Mouse (Mus musculus) CH12.LX (cell line): Measurements from ENCODE around the gene Smad9. TPM values are rescaled to one million over a fixed set of nuclear protein-coding genes. Genes with fewer than 3 reads are reported as not detected.

Experiments used
- DNase-seq: peaks from one replicate; pipeline ENCODE4 v3.0.0-alpha.2; 2013; ENCODE audit errors: extremely low read depth
- H3K27ac ChIP-seq: 2 replicates; pipeline ENCODE4 v1.5.1; 2012; ENCODE audit warnings: low read depth, mild to moderate bottlenecking, control low read depth, moderate library complexity; ENCODE audit not compliant: insufficient read depth
- H3K27me3 ChIP-seq: replicated peaks from 2 replicates; pipeline ENCODE3; 2012; ENCODE audit warnings: inconsistent platforms
- H3K36me3 ChIP-seq, 2 experiments: replicated peaks in 1 of 2; 2 replicates each; pipeline versions ENCODE3 to v1.6.1; 2012; ENCODE audit warnings: inconsistent platforms in 1 of 2, low read length in 1 of 2, mild to moderate bottlenecking in 1 of 2, mixed read lengths in 1 of 2, moderate library complexity in 1 of 2; ENCODE audit not compliant: control insufficient read depth in 1 of 2, insufficient read depth in 1 of 2
- H3K4me1 ChIP-seq, 2 experiments: 2 replicates each; pipeline ENCODE4 v1.6.1; 2012; ENCODE audit warnings: inconsistent platforms in 1 of 2, moderate library complexity in 1 of 2; ENCODE audit not compliant: insufficient read depth in 2 of 2, control insufficient read depth in 1 of 2
- H3K4me2 ChIP-seq: 2 replicates; pipeline ENCODE4 v1.6.1; 2012; ENCODE audit warnings: low read depth, mild to moderate bottlenecking, control low read depth; ENCODE audit not compliant: poor library complexity, insufficient read depth, severe bottlenecking
- H3K4me3 ChIP-seq, 3 experiments: fragments of 150-350 bp in 1 of 3; sonication (generic) in 1 of 3; replicated peaks in 1 of 3; 2 replicates each; pipeline versions ENCODE3 to v1.5.1; 2011 to 2012; ENCODE audit warnings: low read depth in 2 of 3, low read length in 2 of 3, mild to moderate bottlenecking in 2 of 3, moderate library complexity in 2 of 3, control low read depth in 1 of 3, improper control_type of control experiment in 1 of 3, inconsistent platforms in 1 of 3, mixed read lengths in 1 of 3; ENCODE audit not compliant: poor library complexity in 1 of 3
- H3K79me2 ChIP-seq: replicated peaks from 2 replicates; pipeline ENCODE4 v1.6.1; 2012; ENCODE audit warnings: mild to moderate bottlenecking, moderate library complexity; ENCODE audit not compliant: control insufficient read depth, poor library complexity, insufficient read depth, severe bottlenecking; ENCODE audit errors: extremely low read depth
- H3K9ac ChIP-seq: 2 replicates; pipeline ENCODE4 v1.6.1; 2012; ENCODE audit warnings: low read depth, mild to moderate bottlenecking, control low read depth, moderate library complexity; ENCODE audit not compliant: insufficient read depth
- H3K9me3 ChIP-seq: replicated peaks from 2 replicates; pipeline ENCODE3; 2012; ENCODE audit warnings: low read length, inconsistent platforms, mixed read lengths
- BHLHE40 ChIP-seq: IDR thresholded peaks from 2 replicates; pipeline ENCODE4 v1.6.1; 2011; ENCODE audit warnings: mild to moderate bottlenecking, low read depth, low read length, improper control_type of control experiment
- CTCF ChIP-seq, 2 experiments: IDR thresholded peaks in 1 of 2; conservative IDR thresholded peaks in 1 of 2; 2 replicates each; pipeline ENCODE4 v1.5.1; 2011 to 2012; ENCODE audit warnings: low read depth in 2 of 2, low read length in 2 of 2, improper control_type of control experiment in 1 of 2, inconsistent platforms in 1 of 2, mild to moderate bottlenecking in 1 of 2, moderate library complexity in 1 of 2
- E2F4 ChIP-seq: IDR thresholded peaks from 2 replicates; pipeline ENCODE4 v1.6.1; 2011; ENCODE audit warnings: low read depth, low read length, improper control_type of control experiment; ENCODE audit not compliant: insufficient replicate concordance
- HCFC1 ChIP-seq: IDR thresholded peaks from 2 replicates; pipeline ENCODE4 v1.6.1; 2012; ENCODE audit warnings: low read depth, mild to moderate bottlenecking, inconsistent platforms, low read length, improper control_type of control experiment
- JUND ChIP-seq: conservative IDR thresholded peaks from 2 replicates; pipeline ENCODE4 v1.6.1; 2011; ENCODE audit warnings: low read depth, low read length, improper control_type of control experiment
- KAT2A ChIP-seq: IDR thresholded peaks from 2 replicates; pipeline ENCODE4 v1.6.1; 2012; ENCODE audit warnings: low read length, improper control_type of control experiment, inconsistent platforms; ENCODE audit not compliant: insufficient replicate concordance
- MAFK ChIP-seq: IDR thresholded peaks from 2 replicates; pipeline ENCODE4 v1.6.1; 2011; ENCODE audit warnings: low read length, improper control_type of control experiment; ENCODE audit not compliant: insufficient replicate concordance
- MAX ChIP-seq: IDR thresholded peaks from 2 replicates; pipeline ENCODE4 v1.6.1; 2011; ENCODE audit warnings: low read length, improper control_type of control experiment
- MAZ ChIP-seq: IDR thresholded peaks from 2 replicates; pipeline ENCODE4 v1.6.1; 2012; ENCODE audit warnings: low read depth, mild to moderate bottlenecking, inconsistent platforms, low read length, improper control_type of control experiment, moderate library complexity
- MEF2A ChIP-seq: IDR thresholded peaks from 2 replicates; pipeline ENCODE4 v1.6.1; 2014; ENCODE audit warnings: low read depth, mild to moderate bottlenecking, inconsistent platforms, low read length, improper control_type of control experiment, borderline replicate concordance
- MYC ChIP-seq: IDR thresholded peaks from 2 replicates; pipeline ENCODE4 v1.6.1; 2011; ENCODE audit warnings: low read depth, mild to moderate bottlenecking, improper control_type of control experiment, low read length
- NELFE ChIP-seq: IDR thresholded peaks from 2 replicates; pipeline ENCODE4 v1.6.1; 2011; ENCODE audit warnings: low read depth, low read length, improper control_type of control experiment
- PAX5 ChIP-seq: IDR thresholded peaks from 2 replicates; pipeline ENCODE4 v1.6.1; 2012; ENCODE audit warnings: low read length, inconsistent platforms, mixed read lengths
- POLR2AphosphoS2 ChIP-seq: IDR thresholded peaks from 2 replicates; pipeline ENCODE4 v1.6.1; 2011; ENCODE audit warnings: low read depth, low read length, improper control_type of control experiment
- RAD21 ChIP-seq: IDR thresholded peaks from 2 replicates; pipeline ENCODE4 v1.6.1; 2011; ENCODE audit warnings: low read depth, mild to moderate bottlenecking, low read length, improper control_type of control experiment, moderate library complexity
- SIN3A ChIP-seq: IDR thresholded peaks from 2 replicates; pipeline ENCODE4 v1.6.1; 2012; ENCODE audit warnings: low read length, improper control_type of control experiment, inconsistent platforms
- SMC3 ChIP-seq: IDR thresholded peaks from 2 replicates; pipeline ENCODE4 v1.6.1; 2011; ENCODE audit warnings: low read depth, low read length, improper control_type of control experiment
- USF2 ChIP-seq: conservative IDR thresholded peaks from 2 replicates; pipeline ENCODE4 v1.6.1; 2011; ENCODE audit warnings: low read depth, low read length, improper control_type of control experiment
- ZKSCAN1 ChIP-seq: IDR thresholded peaks from 2 replicates; pipeline ENCODE4 v1.6.1; 2012; ENCODE audit warnings: low read depth, inconsistent platforms, low read length, improper control_type of control experiment, borderline replicate concordance
- dilution Hi-C: fragments of 300-500 bp; cut with MboI; formaldehyde crosslinking; loops from 2 replicates; pipeline ENCODE4 v1.14.3; 2020; ENCODE audit warnings: low sequenced_read_pairs; ENCODE audit not compliant: extremely low pct_unique_long_range_greater_than_20kb, extremely low pct_ligation_motif_present
- in situ Hi-C: fragments of 300-500 bp; cut with MboI; formaldehyde crosslinking; loops from 3 replicates; pipeline ENCODE4 v1.14.3; 2019; ENCODE audit warnings: low sequenced_read_pairs, low pct_ligation_motif_present, low pct_unique_long_range_greater_than_20kb, mixed read lengths
- polyA plus RNA-seq: library from polyadenylated mRNA; unstranded; fragments of >175 nt; gene quantifications from 2 replicates; pipeline ENCODE4 v1.2.1, GENCODE M21; 2012; ENCODE audit warnings: low read depth; ENCODE audit not compliant: insufficient read length
- total RNA-seq, 2 experiments: library from RNA; depleted of rRNA; stranded (reverse); fragments of 300-350 nt in 1 of 2; fragments of >200 nt in 1 of 2; gene quantifications; 2 replicates each; pipeline ENCODE4 v1.2.3; 2012 to 2014

The Smad9 gene
- total and polyA plus RNA-seq, 3 experiments: 0.13 to 0.23 (median 0.20) TPM

GRCm38 (mm10) chr3:54759211-54759610, 3.8 kb downstream of the Smad9 start:
- Histone ChIP-seq H3K4me1 (peaks cover 0 to 3% of the 10 kb centered on the region in 2 experiments; a peak in 1 of 4 replicates), H3K27me3 (no peaks in the 10 kb centered on the region), H3K27ac (no peak overlapping the region), H3K9me3 (peaks cover 6% of the 10 kb centered on the region), H3K36me3 (no peaks in the 10 kb centered on the region), H3K4me3 (no peak overlapping the region), H3K4me2 (no peak overlapping the region), H3K79me2 (no peaks in the 10 kb centered on the region), H3K9ac (no peak overlapping the region)
- no peak for TF ChIP-seq MYC
- no peak for TF ChIP-seq MEF2A
- dilution Hi-C loops: no loop called here
- DNase-seq: no peak
- in situ Hi-C loops: no loop called here

- Histone ChIP-seq H3K9ac (no peak overlapping the region), H3K27ac (no peak overlapping the region), H3K36me3 (no peaks in the 10 kb centered on the region), H3K4me3 (no peak overlapping the region), H3K27me3 (no peaks in the 10 kb centered on the region), H3K4me2 (no peak overlapping the region), H3K9me3 (peaks cover 2% of the 10 kb centered on the region), H3K4me1 (no peaks in the 10 kb centered on the region), H3K79me2 (no peaks in the 10 kb centered on the region)
- no peak for DNase-seq
- dilution Hi-C loops: no loop called here
- TF ChIP-seq JUND (no peak), SMC3 (no peak), CTCF (conservative IDR thresholded peaks at IDR 0.05 in 1 of 2, IDR thresholded peaks at IDR 0.05 in 1 of 2; ENCODE audit: low read depth in 2 of 2, low read length in 2 of 2) (no peak), ZKSCAN1 (no peak)
- in situ Hi-C loops: no loop called here
Measured at GRCm38 (mm10) chr3:54760321-54761115, 5.1 kb downstream of the Smad9 start.

DNA sequence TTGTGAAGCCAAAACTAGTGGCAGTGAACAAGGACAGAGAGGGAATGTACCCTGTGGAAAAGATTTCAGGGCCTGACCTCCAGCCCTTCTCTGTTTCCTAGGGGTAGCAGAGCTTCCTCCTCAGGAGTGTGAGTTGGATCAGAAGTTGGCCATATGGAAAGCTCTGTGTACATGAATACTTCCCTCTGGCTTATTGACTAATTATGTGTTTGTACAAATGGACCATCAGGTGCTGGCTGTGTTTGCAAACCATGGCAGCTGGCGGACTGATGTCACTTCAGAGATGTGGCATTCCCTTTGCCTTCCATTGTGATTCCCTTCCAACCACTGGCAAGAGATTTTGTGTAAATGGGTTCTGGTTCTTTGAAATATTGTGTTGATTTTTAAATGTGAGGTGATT, 5.9 kb downstream of the Smad9 start:
- Histone ChIP-seq H3K27me3 (no peaks in the 10 kb centered on the region), H3K9me3 (no peaks in the 10 kb centered on the region), H3K27ac (no peak overlapping the region), H3K9ac (no peak overlapping the region), H3K4me2 (no peak overlapping the region), H3K79me2 (no peaks in the 10 kb centered on the region), H3K4me3 (no peak overlapping the region), H3K4me1 (no peaks in the 10 kb centered on the region), H3K36me3 (no peaks in the 10 kb centered on the region)
- dilution Hi-C loops (no loop called here), in situ Hi-C loops (no loop called here)
- DNase-seq: no peak
- TF ChIP-seq BHLHE40 (no peak), PAX5 (no peak), HCFC1 (no peak), SIN3A (no peak), MAX (no peak), MAZ (no peak), RAD21 (no peak), E2F4 (no peak), MAFK (no peak), USF2 (no peak), NELFE (no peak), KAT2A (no peak), POLR2AphosphoS2 (no peak)
